Mouse (Mus musculus) G1E (cell line): ENCODE results near the gene Olfr639.

Experiments used
- CTCF ChIP-seq: IDR thresholded peaks from 2 replicates; pipeline ENCODE4 v1.5.1; 2012; ENCODE audit warnings: low read depth, low read length, inconsistent platforms, mixed read lengths
- GATA1 ChIP-seq: IDR thresholded peaks from 2 replicates; pipeline ENCODE4 v1.6.1; 2012; ENCODE audit warnings: borderline replicate concordance, low read length, inconsistent platforms, mixed read lengths
- GATA2 ChIP-seq: IDR thresholded peaks from 2 replicates; pipeline ENCODE4 v1.6.1; 2012; ENCODE audit warnings: low read depth, low read length, inconsistent platforms, borderline replicate concordance
- POLR2AphosphoS5 ChIP-seq: IDR thresholded peaks from 2 replicates; pipeline ENCODE4 v1.6.1; 2012; ENCODE audit warnings: low read depth, low read length, inconsistent platforms; ENCODE audit not compliant: insufficient replicate concordance
- TAL1 ChIP-seq: conservative IDR thresholded peaks from 2 replicates; pipeline ENCODE4 v1.6.1; 2012; ENCODE audit warnings: low read depth, low read length, inconsistent platforms, mixed read lengths

DNA sequence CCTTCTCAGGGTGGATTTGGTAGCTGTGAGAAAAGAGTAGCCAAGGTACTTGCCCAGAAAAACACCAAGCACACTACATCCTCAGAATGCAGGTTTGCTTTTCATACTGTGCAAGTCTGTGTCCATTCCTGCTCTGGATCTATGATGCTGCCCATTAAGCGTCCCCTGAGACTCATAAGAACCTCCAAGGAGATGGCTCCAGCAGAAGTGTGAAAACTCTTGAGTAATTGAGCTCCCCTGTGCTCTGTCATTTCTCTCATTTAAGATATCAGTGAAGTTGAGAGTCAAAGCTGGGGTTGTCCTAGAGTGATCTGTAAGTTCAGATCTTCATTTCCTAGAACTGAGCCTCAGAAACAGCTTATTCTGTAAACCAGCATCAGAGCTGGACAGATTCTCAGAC lies 35.5 kb upstream of the Olfr639 start, which contains the start of gene Olfr642:
- TF ChIP-seq CTCF: no peak
- TF ChIP-seq GATA1: no peak
- TF ChIP-seq TAL1: no peak
- TF ChIP-seq POLR2AphosphoS5: no peak
- TF ChIP-seq GATA2: no peak
